Mouse (Mus musculus) midbrain, embryonic 11.5 days (tissue): Measurements from ENCODE around the gene Fbxo47. TPM values are rescaled to one million over a fixed set of nuclear protein-coding genes. Genes with fewer than 3 reads are reported as not detected.
"Not testable (repeated sequence)": the region's sequence is repeated elsewhere in the genome, so short reads cannot be mapped to it uniquely, and the experiment has no call there.

Experiments used
- ATAC-seq: fragments of 200-750 bp; cut with Nextera tagmentation; 2 replicates; pipeline ENCODE4 v1.8.0; 2017; ENCODE audit warnings: moderate TSS enrichment, moderate library complexity; ENCODE audit not compliant: low FRiP score
- DNase-seq: peaks from one replicate; pipeline ENCODE4 v3.0.0; 2015; ENCODE audit warnings: low spot score; ENCODE audit errors: missing footprints
- H3K27ac ChIP-seq: fragments of 300-500 bp; sonication (generic); 2 replicates; pipeline ENCODE4 v1.5.1; 2014; ENCODE audit warnings: low read depth, low read length
- H3K27me3 ChIP-seq: fragments of 300-500 bp; sonication (generic); 2 replicates; pipeline ENCODE4 v1.6.1; 2014; ENCODE audit warnings: mild to moderate bottlenecking, low read length, moderate library complexity, mixed read lengths; ENCODE audit not compliant: control insufficient read depth, insufficient read depth
- H3K36me3 ChIP-seq: fragments of 300-500 bp; sonication (generic); 2 replicates; pipeline ENCODE4 v1.6.1; 2014; ENCODE audit warnings: mild to moderate bottlenecking, low read length, moderate library complexity, mixed read lengths; ENCODE audit not compliant: control insufficient read depth, insufficient read depth
- H3K4me1 ChIP-seq: fragments of 300-500 bp; sonication (generic); 2 replicates; pipeline ENCODE4 v1.6.1; 2014; ENCODE audit warnings: low read length; ENCODE audit not compliant: control insufficient read depth, insufficient read depth
- H3K4me2 ChIP-seq: fragments of 300-500 bp; sonication (generic); 2 replicates; pipeline ENCODE4 v1.6.1; 2014; ENCODE audit warnings: mild to moderate bottlenecking, moderate library complexity
- H3K4me3 ChIP-seq: fragments of 300-500 bp; sonication (generic); 2 replicates; pipeline ENCODE4 v1.5.1; 2014; ENCODE audit warnings: low read depth, low read length
- H3K9ac ChIP-seq: fragments of 300-500 bp; sonication (generic); 2 replicates; pipeline ENCODE4 v1.6.1; 2014; ENCODE audit warnings: low read length
- H3K9me3 ChIP-seq: fragments of 300-500 bp; sonication (generic); 2 replicates; pipeline ENCODE4 v1.6.1; 2016; ENCODE audit warnings: low read length; ENCODE audit not compliant: control insufficient read depth
- WGBS: fragments of 180-500 bp; shearing (Covaris S2); extraction: QIAGEN DNeasy Blood & Tissue Kit; methylation state at CpG from one replicate; pipeline ENCODE4 v1.1.7; 2014; 5-methylcytosine and 5-hydroxymethylcytosine counted together
- polyA plus RNA-seq: library from polyadenylated mRNA; unstranded; fragments of >200 nt; fragmentation: Nextera tagmentation; extraction: Ambion mirVana; gene quantifications from 2 replicates; pipeline ENCODE4 v1.2.1, GENCODE M21; 2014

The Fbxo47 gene
- polyA plus RNA-seq, 1 experiment from 2014 or later: 0.96 TPM

- ATAC-seq: no peak
- Histone ChIP-seq H3K27ac (peak overlapping the region; percentile 69; the same call in 1 of the 2 replicates), H3K27me3 (no peaks in the 10 kb centered on the region), H3K4me2 (peak overlapping the region; percentile 56; the same call in 1 of the 2 replicates), H3K4me3 (no peak overlapping the region), H3K9ac (no peak overlapping the region; the same call in 1 of the 2 replicates), H3K36me3 (peaks cover 3% of the 10 kb centered on the region; the same call in 1 of the 2 replicates), H3K4me1 (peaks cover 6% of the 10 kb centered on the region; the same call in 1 of the 2 replicates), H3K9me3 (no peaks in the 10 kb centered on the region)
- DNase-seq: no peak
- 71% methylated on average over 2 of the region's 2 CpGs for WGBS
These were observed 43.8 kb downstream of the Fbxo47 start for GRCm38 (mm10) chr11:97840135-97840490.

- H3K9me3 ChIP-seq: no peaks in the 10 kb centered on the region
- 58% methylated on average over 11 of the region's 11 CpGs for WGBS
- H3K4me3 ChIP-seq: no peak overlapping the region
- H3K36me3 ChIP-seq: peaks cover 4% of the 10 kb centered on the region; the same call in 1 of the 2 replicates
- no peaks in the 10 kb centered on the region for H3K27me3 ChIP-seq
- DNase-seq (no peak), ATAC-seq (no peak)
- peak overlapping the region; percentile 27; the same call in 1 of the 2 replicates for H3K9ac ChIP-seq
- no peak overlapping the region for H3K4me2 ChIP-seq
- H3K27ac ChIP-seq: no peak overlapping the region
- peaks cover 6% of the 10 kb centered on the region; the same call in 1 of the 2 replicates for H3K4me1 ChIP-seq
These were observed 44.4 kb downstream of the Fbxo47 start for GRCm38 (mm10) chr11:97839441-97840134.

GRCm38 (mm10) chr11:97838779-97839440 is 45.0 kb downstream of the Fbxo47 start:
- Histone ChIP-seq H3K4me3 (no peak overlapping the region), H3K27me3 (no peaks in the 10 kb centered on the region), H3K27ac (no peak overlapping the region), H3K9me3 (no peaks in the 10 kb centered on the region), H3K4me1 (peaks cover 6% of the 10 kb centered on the region; the same call in 1 of the 2 replicates), H3K9ac (peak overlapping the region; percentile 27; the same call in 1 of the 2 replicates), H3K4me2 (no peak overlapping the region), H3K36me3 (peaks cover 4% of the 10 kb centered on the region; the same call in 1 of the 2 replicates)
- ATAC-seq (no peak), DNase-seq (no peak)
- 41% methylated on average over 10 of the region's 10 CpGs for WGBS

GRCm38 (mm10) chr11:97837641-97838149 is 46.3 kb downstream of the Fbxo47 start:
- Histone ChIP-seq H3K27ac (no peak overlapping the region), H3K36me3 (peaks cover 4% of the 10 kb centered on the region; the same call in 1 of the 2 replicates), H3K9me3 (no peaks in the 10 kb centered on the region), H3K9ac (no peak overlapping the region), H3K27me3 (no peaks in the 10 kb centered on the region), H3K4me3 (no peak overlapping the region), H3K4me1 (peaks cover 6% of the 10 kb centered on the region; the same call in 1 of the 2 replicates), H3K4me2 (no peak overlapping the region)
- no peak for DNase-seq
- ATAC-seq: no peak
- WGBS: 83% methylated on average over 7 of the region's 7 CpGs

GRCm38 (mm10) chr11:97837051-97837450 is 46.9 kb downstream of the Fbxo47 start:
- H3K4me3 ChIP-seq, H3K4me2 ChIP-seq, H3K4me1 ChIP-seq, H3K9me3 ChIP-seq, H3K9ac ChIP-seq, H3K27ac ChIP-seq, H3K27me3 ChIP-seq, H3K36me3 ChIP-seq, ATAC-seq, DNase-seq: not testable (repeated sequence)
- 73% methylated on average over 9 of the region's 9 CpGs for WGBS

GRCm38 (mm10) chr11:97836541-97836940 is 47.4 kb downstream of the Fbxo47 start:
- Histone ChIP-seq H3K9me3 (no peaks in the 10 kb centered on the region), H3K27ac (no peak overlapping the region), H3K27me3 (no peaks in the 10 kb centered on the region), H3K4me3 (no peak overlapping the region), H3K36me3 (peaks cover 4% of the 10 kb centered on the region; the same call in 1 of the 2 replicates), H3K4me1 (peaks cover 3% of the 10 kb centered on the region; the same call in 1 of the 2 replicates), H3K4me2 (no peak overlapping the region), H3K9ac (no peak overlapping the region)
- 59% methylated on average over 8 of the region's 8 CpGs for WGBS
- ATAC-seq: no peak
- no peak for DNase-seq

GRCm38 (mm10) chr11:97833352-97833751 is 50.6 kb downstream of the Fbxo47 start:
- ATAC-seq (no peak), DNase-seq (no peak)
- Histone ChIP-seq H3K27ac (no peak overlapping the region), H3K4me2 (no peak overlapping the region), H3K27me3 (no peaks in the 10 kb centered on the region), H3K9me3 (no peaks in the 10 kb centered on the region), H3K9ac (no peak overlapping the region), H3K36me3 (peaks cover 4% of the 10 kb centered on the region; the same call in 1 of the 2 replicates), H3K4me3 (no peak overlapping the region), H3K4me1 (no peaks in the 10 kb centered on the region)
- 78% methylated on average over 15 of the region's 15 CpGs for WGBS

GRCm38 (mm10) chr11:97832001-97832400 is 52.0 kb downstream of the Fbxo47 start:
- 87% methylated on average over 11 of the region's 11 CpGs for WGBS
- H3K9me3 ChIP-seq: no peaks in the 10 kb centered on the region
- peaks cover 4% of the 10 kb centered on the region; the same call in 1 of the 2 replicates for H3K36me3 ChIP-seq
- H3K9ac ChIP-seq: no peak overlapping the region
- no peak overlapping the region for H3K27ac ChIP-seq
- ATAC-seq (no peak), DNase-seq (no peak)
- no peaks in the 10 kb centered on the region for H3K4me1 ChIP-seq
- H3K4me3 ChIP-seq: no peak overlapping the region
- no peak overlapping the region for H3K4me2 ChIP-seq
- no peaks in the 10 kb centered on the region for H3K27me3 ChIP-seq

- Histone ChIP-seq H3K27ac (no peak overlapping the region), H3K36me3 (peaks cover 2% of the 10 kb centered on the region; the same call in 1 of the 2 replicates), H3K4me3 (no peak overlapping the region), H3K4me1 (no peaks in the 10 kb centered on the region), H3K9ac (no peak overlapping the region), H3K9me3 (no peaks in the 10 kb centered on the region), H3K4me2 (no peak overlapping the region), H3K27me3 (no peaks in the 10 kb centered on the region)
- DNase-seq: peak; percentile 76
- 85% methylated on average over 6 of the region's 6 CpGs for WGBS
- no peak for ATAC-seq
These were observed 53.5 kb downstream of the Fbxo47 start for GRCm38 (mm10) chr11:97830501-97830900.
